Mouse (Mus musculus): Measurements from ENCODE around the gene Fgd4. TPM values are rescaled to one million over a fixed set of nuclear protein-coding genes. Genes with fewer than 3 reads are reported as not detected.

Gene Fgd4
- total RNA-seq (2021): 10 to 100 TPM; 43.7 to 47.2 TPM
- long read RNA-seq, experiment 1, full-length matches to known transcripts: 3 of 5 reads
- long read RNA-seq, experiment 1, partial matches to known transcripts: 0 of 5 reads
- long read RNA-seq, experiment 1, other reads (novel, unspliced or antisense): 2 of 5 reads
- long read RNA-seq, experiment 2, full-length matches to known transcripts: 1 of 3 reads
- long read RNA-seq, experiment 2, partial matches to known transcripts: 0 of 3 reads
- long read RNA-seq, experiment 2, other reads (novel, unspliced or antisense): 2 of 3 reads

- intact Hi-C loops (cut with DNase I): loop anchor here (10.0 kb wide), 1 partner anchor 264 kb away; the partner anchor contains the start of gene Igll1
- DNase-seq (ENCODE audit: low spot score in 2 of 2): no peak
Observed at GRCm38 (mm10) chr16:16600461-16600860, at the start of gene Fgd4. Gene Fgd4, minus strand, starts transcription at chr16:16600549.

- intact Hi-C loops (cut with DNase I): no loop called here
Observed at GRCm38 (mm10) chr16:16645148-16645547, 44.8 kb upstream of the Fgd4 start.

GRCm38 (mm10) chr16:16633730-16634129 is 33.4 kb upstream of the Fgd4 start:
- intact Hi-C loops (cut with DNase I): no loop called here
- no peak for DNase-seq (ENCODE audit: low spot score in 2 of 2)

More at GRCm38 (mm10) chr16:16645148-16645547, 44.8 kb upstream of the Fgd4 start:
- no peak for DNase-seq (ENCODE audit: low spot score in 2 of 2)

GRCm38 (mm10) chr16:16599586-16600401 is 555 bp downstream of the Fgd4 start:
- intact Hi-C loops (cut with DNase I): loop anchor here (10.0 kb wide), 1 partner anchor 265 kb away; the partner anchor contains the start of gene Igll1
- peak in 1 of 2 experiments; percentile 24 for DNase-seq (ENCODE audit: low spot score in 2 of 2)

- intact Hi-C loops (cut with DNase I): no loop called here
Observed at GRCm38 (mm10) chr16:16596582-16596981, 3.8 kb downstream of the Fgd4 start.

GRCm38 (mm10) chr16:16592622-16593021 is 7.7 kb downstream of the Fgd4 start:
- no peak for DNase-seq (ENCODE audit: low spot score in 2 of 2)
- intact Hi-C loops (cut with DNase I): no loop called here

More at GRCm38 (mm10) chr16:16596582-16596981, 3.8 kb downstream of the Fgd4 start:
- peak in 1 of 2 experiments; percentile 4 for DNase-seq (ENCODE audit: low spot score in 2 of 2)

GRCm38 (mm10) chr16:16584409-16585032 is 15.8 kb downstream of the Fgd4 start:
- intact Hi-C loops (cut with DNase I): loop anchor here (10.0 kb wide), 1 partner anchor 230 kb away; the partner anchor contains the start of gene Dnm1l
- DNase-seq (ENCODE audit: low spot score in 2 of 2): peak; percentile 37 to 76

- DNase-seq (ENCODE audit: low spot score in 2 of 2): no peak
- intact Hi-C loops (cut with DNase I): no loop called here
Observed at GRCm38 (mm10) chr16:16576556-16576955, 23.8 kb downstream of the Fgd4 start.

- intact Hi-C loops (cut with DNase I): no loop called here
- DNase-seq (ENCODE audit: low spot score in 2 of 2): no peak
Observed at GRCm38 (mm10) chr16:16574508-16574907, 25.8 kb downstream of the Fgd4 start.

- DNase-seq (ENCODE audit: low spot score in 2 of 2): no peak
- intact Hi-C loops (cut with DNase I): no loop called here
Observed at GRCm38 (mm10) chr16:16573167-16573566, 27.2 kb downstream of the Fgd4 start.

- intact Hi-C loops (cut with DNase I): no loop called here
- no peak for DNase-seq (ENCODE audit: low spot score in 2 of 2)
Observed at GRCm38 (mm10) chr16:16571356-16571755, 29.0 kb downstream of the Fgd4 start.

- no peak for DNase-seq (ENCODE audit: low spot score in 2 of 2)
- intact Hi-C loops (cut with DNase I): no loop called here
Observed at GRCm38 (mm10) chr16:16566786-16567185, 33.6 kb downstream of the Fgd4 start.

- intact Hi-C loops (cut with DNase I): no loop called here
- DNase-seq (ENCODE audit: low spot score in 2 of 2): no peak
Observed at GRCm38 (mm10) chr16:16566215-16566614, 34.1 kb downstream of the Fgd4 start.

GRCm38 (mm10) chr16:16565786-16566185 is 34.6 kb downstream of the Fgd4 start:
- DNase-seq (ENCODE audit: low spot score in 2 of 2): no peak
- intact Hi-C loops (cut with DNase I): no loop called here

- intact Hi-C loops (cut with DNase I): no loop called here
- no peak for DNase-seq (ENCODE audit: low spot score in 2 of 2)
Observed at GRCm38 (mm10) chr16:16560718-16561117, 39.6 kb downstream of the Fgd4 start.

- intact Hi-C loops (cut with DNase I): loop anchor here (10.0 kb wide), 1 partner anchor 205 kb away; the partner anchor contains the start of gene Dnm1l
- peak; percentile 87 to 95 for DNase-seq (ENCODE audit: low spot score in 2 of 2)
Observed at GRCm38 (mm10) chr16:16559878-16560531, 40.3 kb downstream of the Fgd4 start.

- intact Hi-C loops (cut with DNase I): loop anchor here (10.0 kb wide), 1 partner anchor 204 kb away; the partner anchor contains the start of gene Dnm1l
- peak in 1 of 2 experiments; percentile 33 for DNase-seq (ENCODE audit: low spot score in 2 of 2)
Observed at GRCm38 (mm10) chr16:16559016-16559877, 41.1 kb downstream of the Fgd4 start.

- DNase-seq (ENCODE audit: low spot score in 2 of 2): peak; percentile 47 to 56
- intact Hi-C loops (cut with DNase I): loop anchor here (10.0 kb wide), 1 partner anchor 203 kb away; the partner anchor contains the start of gene Dnm1l
Observed at GRCm38 (mm10) chr16:16557738-16558137, 42.6 kb downstream of the Fgd4 start.

Measured in left cerebral cortex, postnatal 14 days (tissue).